Mouse (Mus musculus): ENCODE measurements at regions not wholly inside any gene's neighbourhood (a gene's known extent, or its start where the extent isn't known, plus 50 kb on each side); places are given as distances from the start of the nearest gene placed in this dataset.

DNA sequence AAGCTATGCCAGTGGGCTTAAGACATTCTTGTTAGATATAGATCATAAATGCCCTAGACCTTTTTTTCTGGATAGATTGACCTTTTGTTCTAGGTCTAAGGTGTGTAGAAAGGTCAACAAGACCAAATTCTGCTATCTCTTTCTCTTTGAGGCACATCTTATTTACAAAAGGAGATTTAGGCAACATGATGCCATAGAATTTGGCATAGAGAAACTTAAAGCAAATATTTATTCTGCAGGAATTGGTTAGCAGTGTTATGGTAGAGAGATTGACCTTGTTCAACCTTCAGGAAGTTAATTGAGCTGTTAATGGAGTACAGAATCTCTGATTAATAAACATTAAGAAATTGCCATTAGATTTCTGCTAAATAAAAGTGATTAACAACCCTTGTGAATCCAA is 236.4 kb downstream of the Snx13 start:
- TF ChIP-seq POLR2A (IDR thresholded peaks at IDR 0.05; ENCODE audit: borderline replicate concordance, extremely low read depth, low read depth, low read length) (no peak), CTCF (IDR thresholded peaks at IDR 0.05; ENCODE audit: insufficient read depth, low read length) (no peak)

Data from lung, adult 2 months (tissue).